Mouse (Mus musculus) heart, embryonic 14.5 days (tissue): ENCODE measurements around the gene Wnt9a. TPM values are rescaled to one million over a fixed set of nuclear protein-coding genes. Genes with fewer than 3 reads are reported as not detected.
"Not testable (repeated sequence)": the region's sequence is repeated elsewhere in the genome, so short reads cannot be mapped to it uniquely, and the experiment has no call there.

Experiments
- ATAC-seq: fragments of 200-750 bp; cut with Nextera tagmentation; 2 replicates; pipeline ENCODE4 v1.8.0; 2017; ENCODE audit warnings: low read depth, moderate TSS enrichment; ENCODE audit not compliant: insufficient number of reproducible peaks, insufficient read depth, low FRiP score
- H3K27ac ChIP-seq, 2 experiments: fragments of 200-500 bp in 1 of 2; fragments of 300-500 bp in 1 of 2; sonication (generic) in 1 of 2; replicated peaks in 1 of 2; 2 replicates each; pipeline ENCODE4 v1.5.1; 2012 to 2014; ENCODE audit warnings: low read depth in 2 of 2, low read length in 2 of 2, control low read depth in 1 of 2, mild to moderate bottlenecking in 1 of 2, mixed read lengths in 1 of 2; ENCODE audit not compliant: control insufficient read depth in 1 of 2, insufficient read depth in 1 of 2
- H3K27me3 ChIP-seq: fragments of 300-500 bp; sonication (generic); 2 replicates; pipeline ENCODE4 v1.6.1; 2014; ENCODE audit warnings: mild to moderate bottlenecking, low read length, control low read depth; ENCODE audit not compliant: control insufficient read depth, insufficient read depth
- H3K36me3 ChIP-seq: fragments of 300-500 bp; sonication (generic); 2 replicates; pipeline ENCODE4 v1.6.1; 2014; ENCODE audit warnings: mild to moderate bottlenecking, control low read depth, low read length, mixed read lengths; ENCODE audit not compliant: control insufficient read depth, insufficient read depth
- H3K4me1 ChIP-seq, 2 experiments: fragments of 200-500 bp in 1 of 2; fragments of 300-500 bp in 1 of 2; sonication (generic) in 1 of 2; 2 replicates each; pipeline ENCODE4 v1.6.1; 2012 to 2014; ENCODE audit warnings: low read length in 2 of 2, control low read depth in 1 of 2, mixed read lengths in 1 of 2; ENCODE audit not compliant: control insufficient read depth in 2 of 2, insufficient read depth in 2 of 2
- H3K4me2 ChIP-seq: fragments of 300-500 bp; sonication (generic); 2 replicates; pipeline ENCODE4 v1.6.1; 2014; ENCODE audit warnings: mild to moderate bottlenecking, low read length
- H3K4me3 ChIP-seq, 2 experiments: fragments of 200-500 bp in 1 of 2; fragments of 300-500 bp in 1 of 2; sonication (generic) in 1 of 2; 2 replicates each; pipeline ENCODE4 v1.5.1; 2012 to 2014; ENCODE audit warnings: low read length in 2 of 2, mild to moderate bottlenecking in 2 of 2, control low read depth in 1 of 2, low read depth in 1 of 2, moderate library complexity in 1 of 2; ENCODE audit not compliant: control insufficient read depth in 1 of 2, insufficient read depth in 1 of 2
- H3K9ac ChIP-seq: fragments of 300-500 bp; sonication (generic); 2 replicates; pipeline ENCODE4 v1.6.1; 2014; ENCODE audit warnings: mild to moderate bottlenecking, low read length
- H3K9me3 ChIP-seq: fragments of 300-500 bp; sonication (generic); 2 replicates; pipeline ENCODE4 v1.6.1; 2016; ENCODE audit warnings: low read length, control low read depth; ENCODE audit not compliant: control insufficient read depth
- WGBS: fragments of 180-500 bp; shearing (Covaris S2); extraction: QIAGEN DNeasy Blood & Tissue Kit; methylation state at CpG from one replicate; pipeline ENCODE4 v1.1.7; 2014; 5-methylcytosine and 5-hydroxymethylcytosine counted together
- polyA plus RNA-seq: library from polyadenylated mRNA; unstranded; fragments of >200 nt; fragmentation: Nextera tagmentation; extraction: Ambion mirVana; gene quantifications from 2 replicates; pipeline ENCODE4 v1.2.1, GENCODE M21; 2014

The Wnt9a gene
- polyA plus RNA-seq, 1 experiment from 2014 or later = 0.97 TPM

- ATAC-seq = no peak
- WGBS = under 1% methylated on average over 25 of the region's 25 CpGs
- Histone ChIP-seq H3K36me3 (no peaks in the 10 kb centered on the region), H3K27ac (no peak overlapping the region), H3K4me3 (no peak overlapping the region), H3K27me3 (peaks cover 94% of the 10 kb centered on the region), H3K4me1 (no peaks in the 10 kb centered on the region), H3K4me2 (no peak overlapping the region), H3K9me3 (no peaks in the 10 kb centered on the region), H3K9ac (no peak overlapping the region)
Observed at GRCm38 (mm10) chr11:59289706-59290105, 17.0 kb upstream of the Wnt9a start.

- H3K9ac ChIP-seq = no peak within 1 kb of the TSS
- no peak within 1 kb of the TSS for H3K27ac ChIP-seq
- H3K27me3 ChIP-seq = peaks cover 85% of the 10 kb centered on the region
- H3K9me3 ChIP-seq = no peaks in the 10 kb centered on the region
- H3K4me1 ChIP-seq = no peaks in the 10 kb centered on the region
- ATAC-seq = no peak
- no peaks in the 10 kb centered on the region for H3K36me3 ChIP-seq
- 1% methylated on average over 57 of the region's 60 CpGs for WGBS
- H3K4me2 ChIP-seq = peak within 1 kb of the TSS; percentile 42
- H3K4me3 ChIP-seq = peak within 1 kb of the TSS in 1 of 2 experiments; percentile 23; a peak in 2 of 4 replicates
Observed at GRCm38 (mm10) chr11:59290702-59291303, 15.9 kb upstream of the Wnt9a start, which contains the start of gene Wnt3a. TSS of gene Wnt3a (minus strand) at chr11:59290752.

- Histone ChIP-seq H3K27ac (no peak overlapping the region), H3K4me3 (no peak overlapping the region), H3K4me1 (no peaks in the 10 kb centered on the region), H3K36me3 (no peaks in the 10 kb centered on the region), H3K9ac (no peak overlapping the region), H3K4me2 (no peak overlapping the region), H3K9me3 (no peaks in the 10 kb centered on the region), H3K27me3 (peaks cover 80% of the 10 kb centered on the region)
- ATAC-seq = no peak
- WGBS = 27% methylated on average over 7 of the region's 7 CpGs
Observed at GRCm38 (mm10) chr11:59293616-59294015, 13.1 kb upstream of the Wnt9a start.

GRCm38 (mm10) chr11:59297941-59298340 is 8.8 kb upstream of the Wnt9a start:
- Histone ChIP-seq H3K36me3 (no peaks in the 10 kb centered on the region), H3K4me1 (no peaks in the 10 kb centered on the region), H3K27ac (no peak overlapping the region), H3K9ac (no peak overlapping the region), H3K4me2 (no peak overlapping the region), H3K4me3 (no peak overlapping the region), H3K9me3 (no peaks in the 10 kb centered on the region), H3K27me3 (peaks cover 62% of the 10 kb centered on the region)
- WGBS = 15% methylated on average over 7 of the region's 7 CpGs
- ATAC-seq = no peak

- no peaks in the 10 kb centered on the region for H3K4me1 ChIP-seq
- H3K9me3 ChIP-seq = no peaks in the 10 kb centered on the region
- H3K4me3 ChIP-seq = no peak overlapping the region
- no peaks in the 10 kb centered on the region for H3K36me3 ChIP-seq
- no peak overlapping the region for H3K9ac ChIP-seq
- ATAC-seq = no peak
- H3K4me2 ChIP-seq = no peak overlapping the region
- peaks cover 70% of the 10 kb centered on the region for H3K27me3 ChIP-seq
- WGBS = 16% methylated on average over 3 of the region's 3 CpGs
- no peak overlapping the region for H3K27ac ChIP-seq
Observed at GRCm38 (mm10) chr11:59300185-59300584, 6.5 kb upstream of the Wnt9a start.

GRCm38 (mm10) chr11:59301053-59301452 is 5.7 kb upstream of the Wnt9a start:
- 51% methylated on average over 2 of the region's 2 CpGs for WGBS
- not testable (repeated sequence) for H3K9me3 ChIP-seq, H3K4me2 ChIP-seq, H3K4me3 ChIP-seq, H3K36me3 ChIP-seq, H3K9ac ChIP-seq, H3K4me1 ChIP-seq, ATAC-seq, H3K27ac ChIP-seq
- peaks cover 75% of the 10 kb centered on the region for H3K27me3 ChIP-seq

- Histone ChIP-seq H3K9ac (no peak overlapping the region), H3K4me3 (no peak overlapping the region), H3K4me1 (peaks cover 2 to 15% of the 10 kb centered on the region in 2 experiments; a peak in 3 of 4 replicates), H3K4me2 (no peak overlapping the region), H3K27me3 (peaks cover 74% of the 10 kb centered on the region), H3K36me3 (no peaks in the 10 kb centered on the region), H3K9me3 (no peaks in the 10 kb centered on the region), H3K27ac (no peak overlapping the region)
- 12% methylated on average over 10 of the region's 10 CpGs for WGBS
- ATAC-seq = no peak
Observed at GRCm38 (mm10) chr11:59302700-59303569, 3.8 kb upstream of the Wnt9a start.
